Mouse (Mus musculus) gonadal fat pad, adult 2 months (tissue): ENCODE measurements around the gene Dlg2. TPM values are rescaled to one million over a fixed set of nuclear protein-coding genes. Genes with fewer than 3 reads are reported as not detected.

Experiments
- DNase-seq: peaks from one replicate; pipeline ENCODE4 v3.0.0-alpha.2; 2012; ENCODE audit warnings: low read depth
- polyA plus RNA-seq: library from polyadenylated mRNA; depleted of rRNA; stranded (reverse); fragments of >200 nt; gene quantifications from 2 replicates; pipeline ENCODE4 v1.2.3, GENCODE M21; 2012

Dlg2 gene
- polyA plus RNA-seq, 1 experiment = 1.6 TPM

DNA sequence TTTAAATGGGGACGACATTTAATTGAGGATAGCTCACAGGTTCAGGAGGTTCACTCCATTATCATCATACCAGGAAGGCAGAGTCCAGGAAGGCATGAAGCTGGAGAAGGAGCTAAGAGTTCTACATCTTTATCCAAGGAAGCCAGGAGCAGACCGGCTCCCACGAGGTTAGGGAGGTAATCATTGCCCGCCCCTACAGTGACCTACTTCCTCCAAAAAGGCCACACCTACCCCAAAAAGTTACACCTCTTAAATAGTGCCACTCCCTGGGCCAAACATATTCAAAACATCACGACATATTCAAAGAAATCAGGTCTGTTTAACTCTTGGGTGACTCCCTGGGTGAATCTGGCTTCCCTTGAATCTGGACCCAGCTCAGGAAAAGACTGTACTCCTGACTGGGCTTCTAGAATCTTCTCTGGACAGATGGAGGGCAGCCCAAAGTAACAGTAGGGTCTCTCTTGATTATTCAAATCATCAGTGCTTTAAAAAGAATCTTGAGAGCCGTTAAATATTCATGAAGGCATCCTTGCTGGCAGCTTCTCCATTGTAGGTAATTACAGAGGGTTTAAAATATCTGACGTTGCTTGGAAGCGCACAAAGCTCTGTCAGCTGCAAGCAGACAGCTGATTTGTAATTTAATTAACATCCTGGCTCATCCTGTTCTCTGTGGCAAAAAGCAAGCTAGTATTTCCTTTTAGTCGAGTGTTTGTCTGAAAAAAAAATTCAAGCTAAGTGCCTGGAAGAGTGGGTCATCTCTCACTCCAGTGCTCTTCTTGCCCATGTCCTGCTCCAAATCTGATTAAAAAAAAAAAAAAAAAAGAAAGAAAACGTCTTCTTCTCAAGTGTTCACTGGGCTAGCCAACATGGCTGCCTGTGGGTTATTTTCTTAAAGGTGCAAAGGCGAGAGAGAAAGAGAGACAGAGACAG lies 966.2 kb downstream of the Dlg2 start:
- no peak for DNase-seq

DNA sequence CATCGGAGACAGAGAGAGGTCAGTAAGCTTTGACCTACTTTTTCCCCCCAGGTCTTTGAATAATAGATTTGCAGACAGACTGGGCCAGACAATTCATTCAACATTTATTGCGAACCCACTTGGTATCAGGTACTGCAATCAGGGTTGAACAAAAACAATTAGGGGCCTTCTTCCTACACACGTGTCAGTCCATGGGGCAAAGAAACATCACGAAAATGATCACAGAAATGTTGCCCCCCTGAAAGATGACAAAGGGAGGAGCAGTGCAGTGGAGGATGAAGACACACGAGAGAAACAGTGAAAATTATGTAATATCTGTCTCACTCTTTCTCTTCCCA lies 966.9 kb downstream of the Dlg2 start:
- no peak for DNase-seq

DNA sequence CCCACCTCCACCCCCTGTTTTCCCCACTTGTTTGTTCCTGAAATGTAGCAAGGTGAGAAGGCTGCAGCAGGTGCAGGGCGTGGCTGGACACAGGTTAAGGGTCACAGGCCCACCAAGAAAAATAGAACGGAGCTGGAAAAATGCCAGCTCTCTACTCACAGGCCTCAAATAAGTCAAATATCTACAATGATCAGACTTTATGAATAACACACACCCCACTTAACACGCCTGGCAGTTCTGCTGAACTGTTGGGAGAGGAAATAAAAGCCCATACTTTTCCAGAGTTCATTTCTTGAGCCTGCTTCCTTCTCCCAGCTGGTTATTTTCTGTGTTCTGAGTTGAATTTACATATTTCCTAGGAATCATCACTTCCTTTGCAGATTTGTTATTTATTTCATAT lies 967.4 kb downstream of the Dlg2 start:
- DNase-seq = no peak

DNA sequence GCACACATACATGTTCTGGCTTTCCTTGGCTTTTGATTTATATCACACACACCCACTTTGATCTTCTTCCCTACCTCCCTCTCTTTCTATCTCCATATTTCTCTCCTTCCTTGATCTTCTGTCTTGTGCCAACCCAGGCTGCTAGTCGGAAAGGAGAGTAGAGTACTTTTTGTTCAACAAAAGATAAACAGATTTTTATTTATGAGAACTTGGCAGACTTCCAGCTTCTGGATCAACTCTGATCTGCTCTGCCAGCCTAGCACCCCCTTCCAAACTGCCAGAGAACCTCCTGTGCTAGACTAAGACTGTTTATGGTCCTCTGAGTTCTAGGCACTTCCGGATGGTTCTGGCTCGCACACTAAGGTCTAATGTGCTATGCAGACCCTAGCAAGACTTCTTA lies 968.3 kb downstream of the Dlg2 start:
- no peak for DNase-seq

DNA sequence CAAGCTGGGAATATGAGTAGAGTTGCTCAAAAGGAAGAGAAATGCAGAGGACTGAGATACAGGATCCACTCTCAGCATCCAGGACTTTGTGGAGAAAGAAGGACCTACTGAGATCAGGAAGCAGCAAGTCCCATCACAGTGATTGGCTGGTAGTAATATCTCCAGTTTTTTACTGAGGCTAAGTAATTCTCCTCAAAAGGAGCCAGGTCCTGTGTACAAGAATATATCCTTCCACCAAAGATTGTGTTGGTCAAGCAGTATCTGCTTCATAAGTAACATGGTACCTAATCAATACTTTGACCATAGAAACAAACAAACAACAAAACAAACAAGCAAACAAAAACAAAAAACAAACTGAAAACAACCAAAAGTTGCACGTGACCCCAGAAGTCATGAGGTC lies 980.3 kb downstream of the Dlg2 start:
- DNase-seq = no peak

DNA sequence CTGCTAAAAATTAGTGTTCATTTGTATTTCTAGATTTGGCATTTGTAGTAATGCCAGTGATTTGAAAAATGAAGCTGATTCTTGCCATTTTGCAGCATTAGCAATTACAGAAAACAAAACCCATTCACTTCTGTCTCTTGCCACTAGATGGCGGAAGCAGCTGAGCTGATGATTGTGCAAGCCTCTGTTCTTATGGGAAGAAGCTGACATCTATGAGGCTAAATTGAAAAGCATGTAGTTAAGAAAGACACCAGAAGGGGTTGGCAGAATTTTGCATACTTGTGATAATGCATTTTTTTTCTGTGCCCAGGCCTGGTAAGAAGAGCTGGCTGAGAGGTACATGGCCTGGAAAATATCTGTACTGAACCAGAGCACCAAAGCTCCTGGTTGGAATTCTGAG lies 980.7 kb downstream of the Dlg2 start:
- DNase-seq = no peak

DNA sequence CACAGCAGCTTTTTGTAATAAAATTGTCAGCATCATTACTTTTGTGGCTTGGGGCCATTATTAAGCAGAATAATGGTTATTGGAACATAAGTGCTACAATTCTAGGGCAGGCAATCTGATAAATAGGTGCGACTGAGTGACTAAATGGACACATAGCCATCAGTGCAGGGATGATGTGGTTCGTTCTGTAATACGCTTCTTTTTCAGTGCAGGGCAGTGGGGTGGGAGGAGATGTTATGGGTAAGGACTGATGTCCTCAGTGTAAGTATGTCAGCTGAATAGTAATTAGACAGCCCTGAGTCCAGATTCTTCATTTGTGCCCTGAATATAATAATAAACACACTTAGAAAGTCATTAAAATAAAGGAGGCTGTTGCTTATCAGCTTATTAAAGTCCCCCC lies 984.9 kb downstream of the Dlg2 start:
- no peak for DNase-seq

DNA sequence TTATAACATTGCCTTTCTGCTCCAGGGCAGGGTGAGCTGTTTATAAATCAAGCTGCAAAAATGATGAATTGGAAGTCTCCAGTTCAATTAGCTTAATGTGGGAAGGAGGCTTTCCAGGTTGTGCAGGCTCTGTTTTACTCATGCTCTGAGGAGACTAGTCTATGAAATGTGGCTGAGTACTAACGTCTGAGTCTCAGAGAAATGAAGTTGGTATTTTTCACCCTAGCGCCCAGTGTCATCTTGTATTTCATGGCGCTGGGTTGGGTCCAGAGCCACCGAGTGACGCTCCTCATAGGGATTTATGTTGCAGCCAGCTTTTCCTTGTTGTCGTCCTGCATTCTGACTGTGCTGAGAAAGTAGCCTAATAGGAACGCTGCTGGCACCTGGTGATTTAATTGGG lies 986.8 kb downstream of the Dlg2 start:
- DNase-seq = no peak

DNA sequence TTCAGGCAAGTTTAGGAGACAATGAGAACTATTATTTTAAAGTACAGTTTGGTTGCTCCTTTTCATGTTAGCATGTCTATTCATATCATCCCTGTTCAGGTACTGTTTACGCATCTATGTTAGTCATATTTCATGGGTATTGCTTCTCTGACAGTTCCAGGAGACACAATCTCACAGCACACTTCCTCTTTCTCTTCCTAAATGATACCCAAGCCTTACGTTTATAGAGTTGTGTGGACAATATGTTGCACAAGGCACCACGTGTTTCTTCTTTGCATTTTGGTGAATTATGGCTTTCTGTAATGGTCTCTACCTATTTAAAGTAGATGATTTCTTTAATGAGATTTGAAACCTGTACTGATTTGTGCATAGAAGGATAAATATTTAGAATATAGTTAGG lies 990.6 kb downstream of the Dlg2 start:
- no peak for DNase-seq

DNA sequence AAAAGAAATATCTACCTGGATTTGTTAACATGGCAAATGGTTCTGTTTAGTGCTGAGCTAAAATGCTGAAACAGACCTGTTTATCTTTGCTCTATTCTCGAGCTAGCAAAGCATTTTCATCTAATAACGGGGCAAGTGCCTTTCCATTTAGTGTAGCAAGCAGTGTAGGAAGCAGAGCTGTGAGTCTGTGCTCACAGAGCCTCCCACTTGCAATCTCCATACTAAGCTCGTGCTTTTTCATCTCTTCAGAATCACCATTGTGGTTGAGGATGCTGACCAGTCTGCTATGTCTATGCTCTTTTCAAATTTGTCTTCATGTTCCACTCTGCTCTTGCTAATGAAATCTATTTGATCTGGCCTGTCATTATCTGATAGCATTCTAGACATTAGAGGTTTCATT lies 1002.7 kb downstream of the Dlg2 start:
- DNase-seq = no peak

DNA sequence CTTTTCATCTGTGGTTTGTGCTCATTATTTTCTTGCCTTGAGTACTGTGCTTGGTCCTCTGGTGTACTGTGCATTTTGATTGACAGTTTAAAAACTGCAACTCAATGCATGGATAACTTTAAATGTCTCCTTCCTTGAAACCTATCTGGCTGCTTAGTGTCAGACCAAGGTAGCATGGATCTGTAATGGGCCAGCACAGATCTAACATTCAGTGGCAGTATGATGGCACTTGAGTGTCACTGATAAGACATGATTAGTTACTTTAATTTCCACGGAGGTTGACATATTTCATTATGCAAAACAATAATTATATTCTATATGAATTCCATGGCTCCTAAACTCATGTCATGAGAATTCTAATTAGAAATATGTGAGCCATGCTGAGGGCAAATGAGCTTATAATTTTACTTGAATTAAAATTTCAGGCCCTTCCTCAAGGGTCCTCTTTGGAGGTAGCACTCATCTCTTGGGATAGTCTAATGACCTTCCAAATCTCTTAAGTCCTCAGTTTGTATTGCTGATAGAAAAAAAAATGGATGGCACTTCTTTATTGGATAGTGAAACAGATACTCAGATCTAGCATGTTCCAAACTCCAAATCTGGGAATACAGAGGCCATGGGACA lies 1005.2 kb downstream of the Dlg2 start:
- no peak for DNase-seq

DNA sequence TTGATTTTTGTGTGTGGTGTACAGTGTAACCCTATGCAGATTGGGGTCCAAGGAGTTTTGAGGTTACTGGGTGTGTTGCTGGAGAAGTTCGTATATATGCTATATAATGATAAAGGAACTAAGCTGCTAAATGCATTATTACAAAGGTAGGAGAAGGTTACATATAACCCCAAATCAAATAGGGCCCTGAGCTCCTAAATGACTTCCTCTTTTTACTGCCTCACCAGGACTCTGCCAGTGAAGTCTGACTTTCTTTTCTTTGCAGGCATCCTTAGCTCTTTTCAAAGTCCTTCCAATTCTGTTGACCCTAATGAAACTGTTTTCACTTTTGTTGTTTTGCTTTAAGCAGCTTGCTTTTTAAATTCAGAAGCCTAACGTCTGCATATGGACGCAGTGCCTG lies 1016.8 kb downstream of the Dlg2 start:
- DNase-seq = no peak

DNA sequence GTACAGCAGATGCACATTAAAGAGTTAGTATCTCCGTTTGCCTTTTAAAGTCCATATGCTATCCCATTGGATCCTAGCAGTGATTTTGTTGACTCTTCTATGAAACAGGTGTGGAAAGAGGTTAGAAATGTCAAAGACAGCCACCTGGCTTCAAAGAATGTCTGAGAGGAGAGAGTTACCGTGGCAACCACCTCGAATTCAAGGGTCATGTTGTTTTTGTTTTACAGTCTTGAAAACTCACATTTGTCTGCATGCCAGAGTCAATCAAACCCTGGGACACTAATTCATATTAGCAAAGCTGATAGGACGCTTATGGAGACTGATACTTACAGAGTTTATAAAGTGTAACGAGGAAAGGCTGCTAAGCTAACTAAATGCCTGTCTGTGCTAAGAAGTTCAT lies 1019.1 kb downstream of the Dlg2 start:
- DNase-seq = no peak

DNA sequence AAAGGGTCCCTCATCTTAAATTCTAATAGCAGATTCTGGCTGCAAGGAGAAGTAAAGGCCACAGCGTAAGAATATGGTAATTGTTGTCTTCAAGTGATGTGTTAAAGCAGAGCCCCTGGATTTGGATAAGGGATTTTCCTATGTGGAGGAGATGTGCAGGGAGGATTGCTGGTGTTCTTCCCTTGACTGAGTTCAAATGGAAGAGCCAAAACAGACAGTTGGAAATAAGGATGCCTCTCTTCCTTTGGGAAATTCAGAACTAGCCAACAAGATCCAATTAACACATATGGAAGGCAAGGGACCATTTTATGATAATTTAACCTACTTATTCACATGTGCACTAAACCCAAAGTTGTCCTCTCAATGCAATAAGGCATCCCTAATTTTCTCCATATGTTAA lies 1034.6 kb downstream of the Dlg2 start:
- no peak for DNase-seq

DNA sequence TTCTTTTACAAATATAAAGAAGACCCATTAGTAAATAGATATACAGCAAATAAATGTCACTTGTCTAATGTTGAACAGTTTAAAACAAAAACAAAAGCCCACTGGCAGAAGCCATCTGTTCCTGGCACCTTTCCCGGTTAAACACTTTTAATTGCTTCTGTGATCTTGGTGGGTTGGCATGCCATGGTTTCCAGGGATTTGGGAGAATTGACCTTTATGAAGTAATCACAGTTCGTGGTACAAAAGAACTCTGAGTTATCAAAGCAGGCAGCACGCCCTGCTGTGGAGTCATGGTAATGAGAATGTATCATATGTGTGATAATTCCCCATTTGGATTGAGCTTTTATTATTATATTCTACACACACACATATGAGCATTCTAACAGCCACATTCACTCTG lies 1038.0 kb downstream of the Dlg2 start:
- DNase-seq = no peak

DNA sequence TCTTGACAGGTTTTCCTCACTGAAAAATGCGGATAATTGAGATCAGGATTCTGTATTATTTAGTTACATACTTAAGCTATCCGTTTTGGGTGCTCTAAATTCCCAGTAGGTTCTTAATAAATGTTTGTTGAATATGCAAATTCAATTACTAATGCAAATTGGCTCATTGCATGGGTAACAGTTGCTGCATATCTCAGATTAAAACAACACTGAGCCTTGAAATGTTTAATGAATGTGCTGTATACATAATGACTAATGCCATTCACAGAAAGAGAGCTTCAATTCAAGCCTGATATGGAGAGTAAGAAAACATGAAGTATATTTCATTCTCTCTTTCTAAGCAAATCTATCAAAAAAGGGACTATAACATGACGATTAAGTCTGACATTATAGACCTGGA lies 1039.8 kb downstream of the Dlg2 start:
- DNase-seq = no peak

DNA sequence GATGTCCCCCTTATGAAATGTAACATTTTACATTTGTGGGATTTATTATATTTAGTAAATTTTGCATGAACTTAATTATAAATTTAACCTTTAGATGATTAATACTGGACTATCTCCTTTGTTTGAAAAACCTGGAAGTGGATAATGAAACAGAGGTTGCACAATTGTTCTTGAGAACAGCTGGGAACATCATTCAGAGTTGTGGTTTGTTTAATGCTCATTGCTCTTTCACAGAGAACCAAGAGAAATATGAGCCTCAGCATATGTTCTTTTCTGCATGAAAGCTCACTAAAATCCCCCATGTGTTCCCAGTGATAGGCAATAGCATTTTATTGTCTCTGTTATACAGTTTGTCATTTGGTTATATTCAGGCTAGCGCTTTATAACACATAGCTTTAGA lies 1049.4 kb downstream of the Dlg2 start:
- no peak for DNase-seq

DNA sequence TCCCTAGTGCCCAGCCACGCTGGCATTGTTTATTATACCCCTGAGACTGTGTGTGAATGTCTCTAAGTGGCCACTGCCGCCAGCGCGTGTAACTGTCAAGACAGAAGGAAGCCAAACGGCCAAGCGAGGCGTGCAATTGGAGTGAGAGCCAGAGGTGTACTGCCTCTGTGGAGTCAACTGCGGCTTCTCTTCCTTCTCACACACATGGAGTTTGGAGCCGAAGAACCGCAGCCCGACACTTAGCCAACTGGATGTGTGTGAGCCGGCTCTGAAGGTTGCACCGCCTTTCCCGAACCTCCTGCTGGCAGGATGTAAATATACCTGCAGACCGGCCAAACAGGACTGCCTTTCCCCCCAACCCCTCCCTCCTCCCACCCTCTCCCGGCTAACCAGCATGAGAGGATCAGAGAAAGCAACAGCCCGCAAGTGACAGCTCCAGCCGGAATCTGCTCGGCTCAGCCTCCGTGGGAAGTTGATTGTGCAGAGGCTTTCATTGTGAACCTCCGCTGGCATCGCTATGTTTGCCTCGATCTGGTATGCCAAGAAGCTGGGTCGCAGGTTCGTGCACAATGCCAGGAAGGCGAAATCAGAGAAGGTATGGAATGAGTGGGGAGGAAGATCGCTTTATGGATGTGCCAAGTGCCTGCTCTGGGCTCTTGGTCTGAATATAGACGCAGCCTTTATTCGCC lies 1066.3 kb downstream of the Dlg2 start:
- DNase-seq = no peak

DNA sequence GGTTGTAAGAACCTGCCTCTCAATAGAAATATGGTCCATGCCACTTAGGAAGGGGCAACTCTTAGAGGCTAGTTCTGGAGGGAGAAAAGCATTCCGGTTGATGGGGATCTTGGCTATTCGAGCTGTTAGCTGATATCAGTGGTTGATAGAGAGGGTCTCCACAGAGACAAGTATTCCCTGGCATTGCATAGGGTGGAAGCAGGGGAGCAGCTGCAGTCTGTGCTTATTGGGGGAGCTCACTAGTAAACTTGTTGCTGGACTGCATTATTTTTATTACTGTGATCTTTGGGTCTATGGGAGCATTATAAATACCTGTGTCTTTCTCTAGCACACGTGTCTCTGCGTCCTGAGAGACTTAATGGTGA lies 1066.8 kb downstream of the Dlg2 start:
- DNase-seq = no peak

DNA sequence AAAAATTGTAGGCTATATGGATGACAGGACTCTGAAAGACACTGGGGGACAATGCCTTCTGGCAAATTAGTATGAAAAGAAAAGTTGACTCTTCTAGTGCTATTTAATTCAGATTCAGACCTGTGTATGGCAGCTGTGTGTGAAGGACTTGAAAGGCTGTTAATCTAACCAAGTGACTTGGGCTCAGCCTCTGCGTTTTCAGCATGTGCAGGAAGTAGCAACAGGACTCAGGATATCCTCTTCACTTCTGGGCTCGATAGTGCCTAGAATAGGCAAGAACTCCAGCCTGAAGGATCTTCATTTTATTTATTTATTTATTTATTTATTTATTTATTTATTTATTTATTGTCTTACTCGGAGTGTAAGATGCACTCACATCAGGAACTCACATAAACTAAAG lies 1068.1 kb downstream of the Dlg2 start:
- DNase-seq = no peak

DNA sequence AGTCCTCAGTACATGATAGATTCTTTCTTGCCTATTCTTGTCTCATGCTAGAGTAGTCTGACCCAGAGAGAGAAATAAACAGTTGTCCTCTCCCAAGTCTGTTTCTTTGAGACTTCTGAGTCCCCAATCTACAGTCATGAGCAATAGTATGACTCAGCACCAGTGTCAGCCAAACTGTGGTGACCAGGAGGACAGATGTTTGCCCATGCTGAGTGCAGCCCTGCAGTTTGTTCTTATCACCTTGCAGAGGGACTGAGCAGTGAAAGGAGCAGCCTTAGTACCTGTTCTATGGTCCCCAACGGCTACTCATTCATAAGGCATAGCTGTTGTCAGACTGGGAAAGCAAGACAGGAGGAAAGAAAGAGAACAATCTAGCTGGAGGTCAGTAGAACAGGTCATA lies 1072.3 kb downstream of the Dlg2 start:
- DNase-seq = no peak

DNA sequence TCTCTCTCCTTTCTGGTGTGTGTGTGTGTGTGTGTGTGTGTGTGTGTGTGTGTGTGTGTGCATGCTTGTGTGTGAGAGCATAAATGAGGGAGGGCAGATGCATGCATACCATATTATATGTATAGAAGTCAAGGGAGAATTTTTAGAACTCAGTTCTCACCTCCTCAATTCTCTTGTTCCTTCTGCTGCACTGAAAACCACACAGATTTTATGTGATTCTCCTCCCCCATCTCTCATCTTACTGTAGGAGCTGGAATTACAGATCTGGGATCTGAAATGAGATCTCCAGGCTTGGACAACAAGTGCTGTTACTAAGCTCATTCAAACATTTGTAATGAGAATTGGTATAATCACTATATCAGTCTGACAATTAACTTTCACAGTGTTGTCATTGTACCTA lies 1081.1 kb downstream of the Dlg2 start:
- DNase-seq = no peak

DNA sequence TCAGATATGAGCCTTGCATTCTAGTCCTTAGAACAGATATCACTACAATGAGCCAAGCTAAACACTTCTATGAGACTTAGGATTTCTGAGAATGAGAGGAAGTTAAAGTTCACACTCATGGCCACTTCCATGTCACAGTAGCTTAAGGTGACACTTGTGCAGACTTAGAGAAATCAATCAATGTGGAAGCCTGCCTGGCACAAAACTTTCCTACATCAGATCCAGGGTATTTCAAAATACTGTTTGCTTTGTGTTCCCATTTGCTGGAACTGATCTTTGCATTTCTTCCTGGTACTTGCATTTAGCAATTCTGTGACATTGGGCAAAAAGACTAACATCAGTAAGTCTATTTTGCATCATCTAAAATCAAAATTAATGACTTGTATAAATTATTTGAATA lies 1091.0 kb downstream of the Dlg2 start:
- DNase-seq = no peak
